Mouse (Mus musculus) liver, postnatal 0 days (tissue): ENCODE measurements at regions not wholly inside any gene's neighbourhood (a gene's known extent, or its start where the extent isn't known, plus 50 kb on each side); places are given as distances from the start of the nearest gene placed in this dataset.

ENCODE experiments used
- CTCF ChIP-seq: sonication (generic); IDR thresholded peaks from 2 replicates; pipeline ENCODE4 v1.5.1; 2016; ENCODE audit warnings: antibody characterized with exemption, low read depth
- EP300 ChIP-seq: IDR thresholded peaks from 2 replicates; pipeline ENCODE4 v1.6.1; 2016; ENCODE audit warnings: antibody characterized with exemption, low read depth, mild to moderate bottlenecking

DNA sequence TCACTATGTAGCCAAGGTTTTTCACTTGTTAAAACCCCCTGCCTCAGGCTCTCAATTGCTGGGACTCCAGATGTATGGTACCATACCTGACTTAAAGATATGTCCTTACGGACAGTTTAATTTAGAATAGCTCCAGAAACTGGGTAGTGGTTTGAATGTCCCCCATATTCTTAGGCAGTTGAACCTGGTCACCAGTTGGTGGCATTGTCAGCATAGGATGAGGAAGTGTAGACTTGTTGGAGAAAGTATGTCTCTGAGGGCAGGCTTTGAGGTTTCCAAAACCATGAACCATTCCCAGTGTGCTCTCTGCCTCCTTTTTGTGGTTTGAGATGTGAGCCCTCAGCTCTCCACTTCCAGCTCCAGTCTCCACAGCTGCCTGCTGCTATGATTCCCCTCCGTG is 94.4 kb downstream of the Kctd15 start:
- TF ChIP-seq CTCF (peak; percentile 9; the same call in 1 of the 2 replicates), EP300 (no peak)
